Mouse (Mus musculus): ENCODE results near the gene Ryr3.

The Ryr3 gene

DNA sequence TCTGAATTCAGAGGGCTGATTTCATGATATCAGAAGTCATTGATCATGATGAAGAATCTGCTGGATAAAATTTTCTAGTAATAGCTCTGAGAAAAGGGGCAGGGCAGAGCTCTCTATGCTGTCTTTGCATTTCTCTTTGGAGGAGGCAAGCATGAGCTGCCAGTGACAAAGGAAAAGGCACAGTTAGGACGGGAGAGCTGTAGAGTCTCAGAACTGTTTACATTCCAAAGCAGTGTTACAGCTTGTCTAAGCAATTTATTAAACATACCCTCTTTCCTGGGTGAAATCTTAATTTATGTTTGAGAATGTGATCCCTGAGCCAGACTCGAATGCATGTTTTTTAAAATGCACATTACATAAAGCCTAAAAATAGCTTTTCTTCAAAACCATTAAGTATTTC is 435.3 kb downstream of the Ryr3 start:
- no peak for DNase-seq (ENCODE audit: low spot score in 2 of 2)

DNA sequence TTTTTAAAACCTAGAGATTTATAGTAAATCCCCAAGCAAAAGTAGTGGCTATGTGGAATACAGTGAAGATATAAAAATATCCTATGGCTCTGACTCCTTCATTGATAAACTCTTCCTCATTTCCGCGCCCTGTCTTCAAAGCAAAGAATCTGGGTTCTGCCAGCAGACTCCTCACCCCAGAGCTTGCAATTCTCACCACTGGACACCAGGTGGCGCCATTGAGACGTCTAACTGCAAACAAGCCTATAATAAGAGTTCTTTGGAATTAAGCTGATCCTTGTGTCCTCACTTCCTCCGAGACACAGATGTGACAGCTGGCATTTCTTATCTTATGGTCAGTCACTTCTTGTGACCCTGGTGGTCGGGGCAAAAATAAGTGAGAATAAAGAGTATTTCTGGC is 442.1 kb downstream of the Ryr3 start:
- peak; percentile 78 to 89 for DNase-seq (ENCODE audit: low spot score in 2 of 2)

DNA sequence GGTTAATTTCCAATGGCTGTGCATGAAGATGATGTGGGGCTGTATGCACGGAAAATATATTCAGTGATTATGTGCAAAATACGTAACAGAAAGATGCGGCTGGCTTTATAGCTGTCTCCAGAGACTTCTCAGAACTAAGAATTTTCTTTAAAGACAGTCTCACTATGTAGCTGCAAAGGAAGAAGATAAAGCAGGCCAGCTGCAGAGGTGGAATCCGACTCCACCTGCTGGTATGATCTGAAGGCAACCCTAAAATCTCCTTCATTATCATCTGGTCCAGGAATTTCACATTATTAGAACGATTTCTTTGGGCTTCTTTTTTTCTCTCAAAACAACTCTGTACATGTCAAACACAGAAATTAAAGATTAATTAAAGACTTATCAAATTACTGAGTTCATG is 449.2 kb downstream of the Ryr3 start:
- peak in 1 of 2 experiments; percentile 25 for DNase-seq (ENCODE audit: low spot score in 2 of 2)

DNA sequence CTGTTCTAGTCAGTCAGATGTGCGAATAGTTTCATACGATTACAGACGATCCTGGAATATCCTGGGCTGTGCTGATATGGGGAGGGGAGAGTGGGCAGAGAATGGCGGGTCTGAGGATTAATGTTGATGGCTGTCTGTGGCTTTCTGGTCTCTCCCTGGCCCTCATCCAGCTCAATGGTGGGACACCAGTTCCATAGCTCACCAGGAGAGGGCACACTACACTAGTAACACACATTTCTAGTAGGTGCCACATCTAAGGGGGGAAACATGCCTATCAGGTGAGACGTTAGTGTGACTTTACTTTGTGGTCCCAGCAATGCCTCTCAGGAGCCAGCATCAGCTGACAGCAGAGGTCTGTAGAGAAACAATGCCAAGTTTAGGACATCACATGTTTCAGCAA is 451.9 kb downstream of the Ryr3 start:
- DNase-seq (ENCODE audit: low spot score in 2 of 2), result peak; percentile 26 to 36

DNA sequence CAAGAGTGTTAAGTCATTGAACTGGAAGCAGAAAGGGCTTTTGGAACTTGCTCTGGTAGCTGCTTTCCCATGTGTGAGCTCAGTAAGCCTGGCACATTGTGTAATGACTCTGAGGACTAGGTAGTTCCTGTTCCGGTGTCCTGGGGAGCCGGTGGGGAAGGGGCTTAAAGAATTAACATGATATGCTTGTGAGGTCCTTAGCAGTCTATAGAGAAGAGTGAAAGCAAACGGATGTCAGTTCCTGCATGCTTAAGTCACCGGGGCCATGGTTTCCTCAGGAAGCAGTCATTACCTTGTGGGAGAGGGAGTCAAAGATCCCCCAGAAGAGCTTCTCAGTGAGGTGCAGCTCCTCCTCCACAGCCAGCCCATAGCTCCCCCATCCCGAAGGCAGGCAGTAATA is 452.6 kb downstream of the Ryr3 start:
- DNase-seq (ENCODE audit: low spot score in 2 of 2), result no peak

DNA sequence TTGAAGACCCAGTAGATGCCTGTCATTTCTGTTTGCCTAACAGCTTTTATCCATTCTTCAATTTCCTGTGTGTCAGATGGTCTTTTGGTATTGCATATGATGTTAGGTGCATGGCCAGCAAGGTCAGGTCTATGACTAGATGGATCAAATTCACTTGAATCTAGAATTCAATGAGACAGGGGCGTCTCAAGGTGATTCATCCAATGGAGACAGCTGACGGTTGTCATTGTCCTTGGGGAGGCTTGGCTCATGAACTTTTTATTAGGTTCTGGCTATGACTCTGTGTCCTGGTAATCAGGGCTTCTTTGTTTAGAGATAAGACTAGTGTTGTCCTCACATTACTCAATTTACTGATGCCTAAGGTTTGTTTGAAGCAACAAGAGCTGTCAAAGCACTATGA is 454.9 kb downstream of the Ryr3 start:
- no peak for DNase-seq (ENCODE audit: low spot score in 2 of 2)

DNA sequence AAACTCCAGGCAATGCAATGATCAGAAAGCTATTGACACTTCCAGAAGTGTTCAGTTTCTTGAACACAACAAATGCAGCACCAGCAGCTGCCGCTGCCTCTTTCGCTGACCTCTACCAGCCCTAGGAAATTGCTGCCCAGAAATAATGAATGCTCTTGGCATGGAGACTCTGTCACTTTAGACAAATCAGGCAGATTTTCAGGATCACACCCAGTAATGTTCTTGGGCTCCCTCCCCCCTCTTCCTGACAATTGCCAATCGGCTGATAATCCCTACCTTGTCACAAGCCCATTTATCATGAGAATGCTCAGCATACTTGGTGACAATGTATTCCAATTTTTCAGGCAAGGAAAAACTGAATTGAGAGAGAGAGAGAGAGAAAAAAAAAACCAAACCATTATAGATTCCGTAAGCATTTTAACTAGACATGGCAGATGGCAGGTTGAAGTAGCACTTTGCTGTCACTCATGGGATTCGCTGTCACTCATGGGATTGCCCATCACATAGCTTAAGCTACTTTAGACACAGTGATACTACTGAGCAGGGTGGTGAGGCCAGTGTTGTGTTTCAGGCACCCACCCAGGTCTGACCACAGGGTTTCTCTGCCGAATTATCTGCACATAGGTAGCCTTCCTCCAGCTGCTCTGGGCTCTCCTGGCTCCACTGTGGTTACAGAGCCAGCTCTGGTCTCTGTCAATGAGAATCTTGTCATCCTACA is 455.5 kb downstream of the Ryr3 start:
- no peak for DNase-seq (ENCODE audit: low spot score in 2 of 2)

DNA sequence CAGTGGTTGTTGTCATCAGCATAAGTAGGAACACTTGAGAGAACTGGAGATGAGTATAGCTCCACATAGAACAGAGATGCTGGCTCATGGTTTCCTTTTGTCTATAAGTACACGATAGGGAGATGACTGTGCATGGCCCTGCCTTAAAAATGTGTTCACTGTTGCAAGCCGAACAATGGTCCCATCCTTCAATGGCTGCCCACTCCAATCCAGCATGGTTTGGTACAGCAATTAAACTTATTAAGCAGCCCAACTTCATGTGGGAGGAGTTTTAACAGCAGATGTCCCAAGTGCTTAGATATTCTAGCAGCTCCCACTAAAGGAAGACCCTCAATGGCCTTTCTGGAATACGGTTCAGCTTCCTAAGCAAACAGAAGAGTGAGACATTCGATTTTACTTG is 456.2 kb downstream of the Ryr3 start:
- DNase-seq (ENCODE audit: low spot score in 2 of 2), result no peak

DNA sequence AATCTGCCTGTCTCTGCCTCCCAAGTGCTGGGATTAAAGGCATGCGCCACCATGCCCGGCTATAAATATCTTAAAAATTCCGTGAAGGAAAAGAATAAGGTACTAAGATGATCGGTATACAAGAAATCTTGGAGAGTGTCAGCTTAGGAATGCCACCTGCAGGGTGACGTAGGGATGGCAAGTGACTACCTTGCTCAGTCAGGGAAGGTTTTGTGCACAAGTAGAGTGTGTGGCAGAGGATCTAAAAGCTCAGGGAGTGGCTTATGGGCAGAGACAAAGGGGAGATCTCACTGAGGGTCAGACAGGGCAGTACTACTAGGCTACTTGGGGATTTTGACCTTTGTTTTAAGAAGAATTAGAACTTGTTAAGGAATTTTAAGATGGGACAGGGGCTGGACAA is 457.2 kb downstream of the Ryr3 start:
- no peak for DNase-seq (ENCODE audit: low spot score in 2 of 2)

DNA sequence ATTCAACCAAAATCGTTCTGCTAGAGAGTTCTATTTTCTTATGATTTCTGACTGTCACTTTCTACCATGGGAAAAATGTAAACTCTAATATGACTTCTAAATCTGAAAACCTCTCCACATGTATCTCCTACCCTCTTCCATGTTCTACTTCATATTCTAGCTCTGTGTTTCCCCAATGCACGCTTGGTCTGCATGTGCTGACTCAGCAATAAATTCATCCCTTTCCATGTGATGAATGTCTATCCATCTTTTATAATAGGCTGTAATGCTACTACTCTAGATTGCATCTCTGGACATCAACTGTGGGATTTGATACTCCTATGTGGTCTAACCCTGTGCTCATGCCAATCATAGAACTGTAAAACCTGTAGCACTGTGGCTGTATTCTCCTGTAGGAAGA is 458.2 kb downstream of the Ryr3 start:
- DNase-seq (ENCODE audit: low spot score in 2 of 2), result no peak

DNA sequence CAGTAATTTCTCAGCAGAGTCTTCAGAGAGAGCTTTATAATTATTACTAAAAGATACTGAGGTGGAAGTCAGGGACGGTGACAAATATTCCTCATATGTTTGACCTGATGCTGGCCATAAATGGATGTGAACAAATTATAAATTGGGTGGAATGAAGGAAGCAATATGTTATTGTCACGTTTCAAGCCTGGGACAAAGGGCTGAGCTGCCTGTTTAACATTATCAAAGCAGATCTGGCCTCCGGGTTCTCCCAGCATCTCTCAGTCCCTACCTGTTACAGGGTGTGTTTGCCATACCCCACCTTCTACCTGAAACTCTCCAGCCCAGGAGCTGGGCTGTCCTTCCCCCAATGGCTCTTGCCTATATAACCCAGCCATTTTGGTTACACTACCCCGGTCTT is 463.6 kb downstream of the Ryr3 start:
- no peak for DNase-seq (ENCODE audit: low spot score in 2 of 2)

DNA sequence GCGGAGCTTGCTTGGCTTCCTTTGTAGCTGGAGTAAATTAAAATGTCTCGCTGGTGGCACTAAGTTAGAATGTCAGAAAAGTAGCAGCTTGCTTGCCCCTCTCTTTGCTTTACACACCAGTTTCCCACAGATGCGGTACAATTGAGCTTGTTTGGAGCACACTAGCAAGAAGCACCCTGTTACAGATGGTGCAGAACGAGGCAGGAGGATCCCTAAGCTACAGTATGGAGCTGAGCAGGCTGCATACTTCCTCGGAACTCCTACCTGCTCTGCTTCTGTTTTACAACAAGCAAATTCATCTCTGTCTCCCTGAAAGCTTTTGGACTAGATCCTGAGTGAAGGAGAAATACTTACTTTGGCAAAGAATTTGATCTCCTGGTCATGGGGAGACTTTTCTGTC is 465.5 kb downstream of the Ryr3 start:
- DNase-seq (ENCODE audit: low spot score in 2 of 2), result no peak

DNA sequence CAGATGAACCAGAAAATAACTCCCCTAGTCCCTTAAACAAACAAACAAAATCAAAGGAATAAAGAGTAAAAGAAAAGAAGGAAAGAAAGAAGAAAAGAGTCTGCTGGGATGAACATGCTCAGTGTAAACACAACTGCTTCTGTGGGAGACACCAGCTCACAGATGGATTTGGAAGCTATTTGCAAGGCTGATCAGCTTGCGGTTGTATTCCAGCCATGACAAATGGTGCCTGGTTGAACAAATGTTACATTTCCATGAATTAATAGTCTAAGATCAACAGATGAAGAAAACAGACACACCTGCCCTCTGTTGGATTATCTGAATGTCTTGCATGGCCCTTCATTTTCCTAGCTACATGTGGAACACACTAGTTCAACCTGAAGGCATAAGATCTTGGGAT is 468.4 kb downstream of the Ryr3 start:
- no peak for DNase-seq (ENCODE audit: low spot score in 2 of 2)

DNA sequence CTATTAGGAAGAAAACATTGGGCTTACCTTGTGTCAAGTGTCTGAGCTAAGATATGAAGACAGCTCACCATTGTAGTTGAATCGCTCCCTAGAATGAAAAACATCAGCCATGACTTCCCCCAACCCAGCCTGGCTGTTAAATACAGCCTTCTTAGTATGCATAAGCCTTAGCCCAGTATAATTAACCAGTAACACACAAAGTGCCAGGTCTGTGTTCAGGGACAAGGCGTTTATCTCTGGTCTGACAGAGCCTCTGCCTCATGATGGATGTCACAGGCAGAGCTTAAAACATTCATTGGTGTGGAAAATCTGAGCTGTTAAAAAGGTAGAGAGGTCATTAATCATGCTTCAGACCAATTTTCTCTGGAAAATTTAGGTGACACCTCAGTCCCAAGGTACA is 484.0 kb downstream of the Ryr3 start:
- DNase-seq (ENCODE audit: low spot score in 2 of 2), result no peak

DNA sequence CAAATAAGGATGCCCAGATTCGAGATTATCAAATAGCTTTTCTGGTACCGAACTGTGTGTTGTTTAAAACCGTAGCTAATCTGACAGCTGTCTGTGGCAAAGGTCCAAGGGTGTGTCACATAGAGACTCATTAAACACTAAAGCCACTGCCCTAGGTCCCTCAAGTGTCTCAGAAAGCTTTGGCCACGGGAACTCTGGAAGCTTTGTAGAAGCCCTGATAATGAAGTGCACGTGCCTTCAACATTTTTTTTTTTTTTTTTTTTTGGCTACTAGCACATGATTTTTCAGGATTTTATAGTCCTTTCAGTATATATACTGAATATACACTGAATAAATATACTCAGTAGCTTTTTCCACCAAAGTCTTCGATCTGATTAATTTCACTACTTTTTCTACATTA is 489.1 kb downstream of the Ryr3 start:
- DNase-seq (ENCODE audit: low spot score in 2 of 2), result no peak

DNA sequence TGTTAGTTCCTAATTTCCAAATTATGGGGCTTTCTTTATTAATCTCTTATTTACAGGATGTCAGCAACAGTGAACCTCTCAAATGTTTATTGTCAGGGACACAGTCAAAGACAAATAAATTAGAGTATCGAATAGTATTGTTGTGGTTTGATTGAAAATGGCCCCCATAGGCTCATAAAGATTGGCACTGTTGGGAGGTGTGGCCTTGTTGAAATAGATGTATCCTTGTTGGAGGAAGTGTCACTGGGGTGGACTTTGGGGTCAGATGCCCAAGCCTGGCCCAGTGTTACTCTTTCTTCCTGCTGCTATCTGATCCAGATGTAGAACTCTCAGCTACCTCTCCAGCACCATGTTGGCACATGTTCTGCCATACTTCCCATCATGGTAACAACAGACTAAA is 495.7 kb downstream of the Ryr3 start:
- DNase-seq (ENCODE audit: low spot score in 2 of 2), result no peak

DNA sequence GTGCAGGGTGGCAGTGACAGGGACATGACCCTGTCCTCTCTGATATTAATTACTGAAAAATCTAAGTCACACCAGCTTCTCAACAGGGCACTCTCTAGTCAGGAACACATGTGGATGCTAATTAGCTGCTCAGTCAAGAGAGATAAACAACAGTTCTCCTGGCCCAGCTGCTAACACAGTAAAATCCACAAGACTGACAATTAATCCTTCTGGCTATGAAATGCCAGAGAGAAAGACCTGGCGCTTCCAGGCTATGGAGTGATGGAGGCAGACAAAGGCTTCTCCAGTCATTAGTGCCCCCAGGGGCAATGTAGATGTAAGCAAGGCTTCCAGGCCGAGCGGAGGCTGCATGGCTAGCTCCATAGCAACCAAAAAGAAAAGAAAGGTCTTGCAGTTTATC is 496.2 kb downstream of the Ryr3 start:
- no peak for DNase-seq (ENCODE audit: low spot score in 2 of 2)

DNA sequence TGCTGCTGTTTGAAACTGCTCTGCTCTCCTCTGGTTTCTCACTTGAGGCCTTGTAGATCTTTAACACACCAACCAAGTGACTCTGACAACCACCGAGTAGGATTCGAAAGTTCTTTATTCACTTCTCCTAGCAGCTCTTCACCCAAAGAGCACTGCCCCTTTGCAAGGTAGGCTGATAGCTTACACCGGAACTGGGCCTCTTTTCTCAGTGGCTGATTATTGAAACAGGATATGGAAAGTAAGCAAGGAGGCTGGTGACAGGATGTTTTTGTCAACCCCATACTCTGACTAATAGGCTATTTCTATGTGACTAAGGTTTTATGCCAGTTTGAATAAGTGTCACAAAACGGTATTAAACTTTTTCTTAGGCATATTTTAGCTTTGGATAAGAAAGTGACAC is 502.2 kb downstream of the Ryr3 start:
- DNase-seq (ENCODE audit: low spot score in 2 of 2), result no peak

DNA sequence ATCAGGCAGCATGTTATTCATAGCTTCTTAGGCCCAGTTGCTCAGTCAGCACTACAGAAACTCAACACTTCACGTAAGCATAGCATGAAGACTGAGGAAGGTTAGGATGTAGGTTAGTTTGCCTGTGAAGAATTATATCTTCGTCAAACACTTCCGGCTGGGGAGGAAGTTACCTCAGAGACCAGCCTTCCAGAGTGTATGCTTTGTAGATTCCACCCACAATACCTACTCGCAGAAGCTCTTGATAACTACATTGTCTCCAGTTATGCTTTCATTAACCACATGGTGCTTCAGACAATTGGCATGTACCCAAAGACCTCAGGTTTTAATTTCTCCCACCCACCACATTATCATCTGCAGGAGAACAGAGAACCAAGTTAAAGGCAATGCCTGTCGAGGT is 535.1 kb downstream of the Ryr3 start:
- DNase-seq (ENCODE audit: low spot score in 2 of 2), result no peak

DNA sequence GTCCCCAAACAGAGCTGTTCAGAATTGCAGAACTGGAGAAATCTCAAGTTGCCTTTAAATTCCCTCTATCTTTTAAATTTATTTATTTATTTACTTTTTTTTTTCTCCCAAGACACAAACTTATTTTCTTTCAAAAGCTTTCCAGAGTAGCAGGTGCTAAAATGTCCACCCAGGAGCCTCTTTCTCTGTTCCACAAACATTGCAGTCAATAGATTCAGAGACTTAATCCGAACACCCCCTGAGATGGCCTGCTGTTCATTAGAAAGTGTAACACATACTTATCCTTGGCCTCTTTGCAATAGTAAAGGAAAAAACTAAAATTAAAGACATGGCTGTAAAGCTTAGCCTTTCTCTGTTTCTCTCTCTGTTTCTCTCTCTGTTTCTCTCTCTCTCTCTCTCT is 539.6 kb downstream of the Ryr3 start:
- DNase-seq (ENCODE audit: low spot score in 2 of 2), result no peak

DNA sequence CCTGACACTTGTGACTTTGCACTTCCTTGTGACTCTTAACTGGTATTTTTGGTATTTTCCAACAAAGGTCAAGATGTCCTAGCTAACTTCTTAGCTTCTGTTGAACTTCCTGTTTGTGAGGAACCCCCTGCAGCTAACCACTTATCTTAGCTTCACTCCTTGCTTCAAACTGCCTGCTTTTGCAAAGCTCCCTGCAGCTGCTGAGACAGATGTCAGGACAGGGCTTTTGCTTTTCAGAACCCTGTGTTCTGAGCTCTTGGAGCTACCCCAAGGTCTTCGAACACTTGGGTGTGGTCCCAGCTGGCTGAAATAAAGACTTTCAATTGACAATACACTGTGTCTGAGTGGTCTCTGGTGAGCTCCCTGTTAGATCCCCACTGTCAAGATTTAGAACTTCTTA is 540.2 kb downstream of the Ryr3 start:
- DNase-seq (ENCODE audit: low spot score in 2 of 2), result no peak

DNA sequence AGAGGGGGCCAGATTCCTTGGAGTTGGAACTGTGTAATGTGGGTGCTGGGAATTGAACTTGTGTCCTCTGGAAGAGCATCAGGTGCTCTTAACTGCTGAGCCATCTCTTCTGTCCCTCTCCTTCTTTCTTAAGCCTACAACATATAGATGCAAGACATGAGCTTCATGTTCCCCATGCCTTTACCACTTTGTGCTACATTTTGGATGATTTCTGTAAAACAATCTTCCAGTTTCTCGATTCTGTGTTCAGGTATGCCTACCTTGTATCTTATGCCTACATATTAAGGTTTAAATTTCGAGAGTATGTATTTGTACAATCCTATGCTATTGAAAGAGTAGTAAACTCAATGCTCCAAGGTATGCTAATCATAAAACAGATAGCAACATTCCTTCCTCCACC is 540.7 kb downstream of the Ryr3 start:
- no peak for DNase-seq (ENCODE audit: low spot score in 2 of 2)

DNA sequence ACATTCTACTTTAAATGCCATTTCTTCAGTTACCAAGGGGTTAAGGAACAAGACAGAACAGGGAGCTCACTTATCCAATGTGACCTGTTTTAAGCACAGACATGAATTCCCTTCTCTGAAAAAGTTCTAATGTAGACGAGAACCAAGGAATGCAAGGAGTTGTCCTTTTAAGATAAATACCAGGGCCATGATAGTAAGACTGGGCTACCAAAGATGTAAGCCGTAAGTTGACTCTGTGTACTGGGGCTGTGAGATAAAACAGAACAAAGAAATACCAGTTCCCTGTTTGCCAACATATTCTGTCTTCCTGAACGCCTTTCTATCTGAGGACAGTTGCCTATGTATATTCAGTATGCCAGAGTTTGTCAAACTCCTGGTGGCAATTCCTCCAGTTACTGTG is 547.4 kb downstream of the Ryr3 start:
- no peak for DNase-seq (ENCODE audit: low spot score in 2 of 2)

DNA sequence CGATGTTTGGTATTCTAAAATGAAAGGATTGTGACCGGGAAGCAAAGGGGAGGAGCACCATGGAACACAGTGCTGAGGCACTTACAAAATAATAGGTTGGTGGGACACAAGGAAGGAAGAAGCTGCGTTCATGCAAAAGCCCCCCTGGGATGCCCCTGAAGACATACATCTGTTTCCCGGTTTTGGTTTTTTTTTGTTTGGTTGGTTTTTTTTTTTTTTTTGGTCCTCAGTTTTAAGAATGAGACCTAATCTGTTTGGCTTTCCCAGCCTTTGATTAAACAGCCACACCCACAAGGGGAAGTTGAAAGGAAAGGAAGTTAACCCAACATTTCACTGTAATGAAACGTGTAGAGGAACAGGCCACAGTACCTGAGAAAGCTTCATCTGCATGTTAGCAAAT is 560.8 kb downstream of the Ryr3 start:
- no peak for DNase-seq (ENCODE audit: low spot score in 2 of 2)

DNA sequence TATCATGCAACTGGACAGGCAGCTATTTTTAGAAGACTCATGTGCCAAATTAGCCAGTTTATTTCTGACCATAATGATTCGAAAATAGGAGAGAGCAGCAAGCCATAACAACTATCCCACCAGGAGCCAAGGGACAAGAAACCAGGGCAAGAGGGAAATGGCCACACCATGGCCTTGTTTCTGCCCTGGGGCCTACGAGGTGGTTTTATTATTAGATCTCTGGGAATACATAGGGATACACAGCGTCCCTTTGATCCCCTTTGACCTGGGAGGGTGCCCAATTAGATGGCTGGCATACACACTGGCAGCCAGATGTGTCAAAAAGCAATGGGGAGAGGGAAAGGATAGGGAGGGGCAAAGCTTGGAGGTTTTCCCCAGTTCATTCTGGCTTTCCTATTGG is 563.1 kb downstream of the Ryr3 start:
- DNase-seq (ENCODE audit: low spot score in 2 of 2), result no peak

Data from right cerebral cortex, adult 2 months (tissue).